Mouse (Mus musculus): ENCODE results near the gene Pacsin2. TPM values are rescaled to one million over a fixed set of nuclear protein-coding genes. Genes with fewer than 3 reads are reported as not detected.
A peak's percentile ranks its signal among the peaks of the same experiment; 100 is the strongest.
"Not testable (repeated sequence)": the region's sequence is repeated elsewhere in the genome, so short reads cannot be mapped to it uniquely, and the experiment has no call there.

Pacsin2 gene
- polyA plus RNA-seq (2012; rRNA removed) = 52.6 and 77.7 TPM in 2 replicates

DNA sequence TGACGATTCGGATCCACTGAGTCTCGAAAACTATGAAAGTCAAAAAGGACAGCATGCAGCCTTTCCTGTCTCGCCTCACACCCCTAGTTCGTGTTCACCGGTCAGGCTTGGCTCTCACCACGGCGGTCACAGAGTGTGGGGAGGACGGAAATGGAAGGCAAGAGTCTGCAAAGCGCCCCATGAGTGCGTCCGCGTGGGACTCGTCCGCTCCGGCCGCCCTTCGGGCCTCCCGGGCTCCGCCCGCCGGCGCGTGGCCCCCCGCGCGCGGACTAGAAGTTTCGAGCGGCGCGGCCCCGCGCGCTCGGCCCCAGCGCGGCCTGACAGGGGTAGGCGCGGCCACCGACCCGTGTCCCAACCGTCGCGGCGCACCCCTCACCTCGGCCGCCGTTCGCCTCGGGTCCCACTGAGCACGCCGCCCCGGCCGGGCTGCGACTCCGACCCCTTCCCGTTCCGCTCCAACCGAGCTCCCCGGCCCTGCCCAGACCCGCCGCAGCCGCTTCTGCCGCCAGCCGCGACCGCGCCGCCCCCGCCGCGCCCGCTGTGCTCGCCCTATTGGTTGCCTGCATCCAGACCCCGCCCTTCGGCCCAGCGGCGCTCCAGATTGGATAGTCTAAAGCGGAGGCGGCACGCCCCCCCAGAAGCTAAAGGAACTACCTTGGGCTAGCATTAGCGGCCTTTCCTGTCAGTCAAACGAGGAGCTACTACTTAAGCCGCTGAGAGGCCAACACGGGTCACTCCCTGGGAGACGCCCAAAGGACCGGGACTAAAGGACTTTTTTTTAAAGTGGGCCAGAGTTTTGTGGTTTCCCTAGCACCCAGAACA is at the start of gene Pacsin2:
TSS of gene Pacsin2 (minus strand) at position 524 of the 822 bp plus-strand sequence.
- WGBS = under 1% methylated on average over 88 of the region's 88 CpGs
- DNase-seq (ENCODE audit: low read depth, low spot score) = peak; percentile 97

- WGBS = 62% methylated on average over 13 of the region's 13 CpGs
- DNase-seq (ENCODE audit: low read depth, low spot score) = no peak
Measured at GRCm38 (mm10) chr15:83512489-83513281, 48.3 kb upstream of the Pacsin2 start.

- peak; percentile 87 for DNase-seq (ENCODE audit: low read depth, low spot score)
- WGBS = 10% methylated on average over 41 of the region's 41 CpGs
Measured at GRCm38 (mm10) chr15:83510805-83511405, 46.5 kb upstream of the Pacsin2 start, which contains the start of gene Ttll1. Ttll1 (minus strand) TSS chr15:83510893.

GRCm38 (mm10) chr15:83509950-83510804 is 45.8 kb upstream of the Pacsin2 start:
- WGBS = 27% methylated on average over 17 of the region's 17 CpGs
- DNase-seq (ENCODE audit: low read depth, low spot score) = no peak

GRCm38 (mm10) chr15:83501483-83501882 is 37.1 kb upstream of the Pacsin2 start:
- not testable (repeated sequence) for DNase-seq (ENCODE audit: low read depth, low spot score)
- 72% methylated on average over 6 of the region's 6 CpGs for whole genome bisulfite sequencing

- DNase-seq (ENCODE audit: low read depth, low spot score) = no peak
- WGBS = 55% methylated on average over 3 of the region's 3 CpGs
Measured at GRCm38 (mm10) chr15:83500352-83500751, 35.9 kb upstream of the Pacsin2 start.

- WGBS = 60% methylated on average over 10 of the region's 10 CpGs
- no peak for DNase-seq (ENCODE audit: low read depth, low spot score)
Measured at GRCm38 (mm10) chr15:83499211-83499755, 34.9 kb upstream of the Pacsin2 start.

DNA sequence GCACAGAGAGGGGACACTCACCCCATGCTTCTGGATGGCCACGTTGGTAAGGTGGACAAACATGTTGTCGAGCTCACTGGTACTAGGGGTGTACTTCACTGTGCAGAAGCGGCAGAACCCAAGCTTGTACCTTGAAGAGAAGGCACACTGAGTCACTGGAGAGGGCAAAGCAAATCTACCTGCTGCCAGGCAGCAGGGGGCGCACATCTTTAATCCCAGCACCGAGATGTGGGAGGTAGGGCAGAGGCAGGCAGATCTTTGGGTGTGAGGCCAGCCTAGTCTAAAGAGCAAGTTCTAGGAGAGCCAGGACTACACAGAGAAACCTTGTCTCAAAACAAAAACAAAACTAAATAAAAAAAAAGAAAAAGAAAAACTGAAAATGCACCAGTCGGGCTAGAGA is 32.9 kb upstream of the Pacsin2 start:
- WGBS = 89% methylated on average over 6 of the region's 6 CpGs
- DNase-seq (ENCODE audit: low read depth, low spot score) = no peak

GRCm38 (mm10) chr15:83495787-83496367 is 31.5 kb upstream of the Pacsin2 start:
- DNase-seq (ENCODE audit: low read depth, low spot score) = no peak
- WGBS = 77% methylated on average over 22 of the region's 22 CpGs

- 86% methylated on average over 3 of the region's 3 CpGs for WGBS
- no peak for DNase-seq (ENCODE audit: low read depth, low spot score)
Measured at GRCm38 (mm10) chr15:83495195-83495594, 30.8 kb upstream of the Pacsin2 start.

- 78% methylated on average over 6 of the region's 6 CpGs for WGBS
- DNase-seq (ENCODE audit: low read depth, low spot score) = no peak
Measured at GRCm38 (mm10) chr15:83494572-83494920, 30.1 kb upstream of the Pacsin2 start.

DNA sequence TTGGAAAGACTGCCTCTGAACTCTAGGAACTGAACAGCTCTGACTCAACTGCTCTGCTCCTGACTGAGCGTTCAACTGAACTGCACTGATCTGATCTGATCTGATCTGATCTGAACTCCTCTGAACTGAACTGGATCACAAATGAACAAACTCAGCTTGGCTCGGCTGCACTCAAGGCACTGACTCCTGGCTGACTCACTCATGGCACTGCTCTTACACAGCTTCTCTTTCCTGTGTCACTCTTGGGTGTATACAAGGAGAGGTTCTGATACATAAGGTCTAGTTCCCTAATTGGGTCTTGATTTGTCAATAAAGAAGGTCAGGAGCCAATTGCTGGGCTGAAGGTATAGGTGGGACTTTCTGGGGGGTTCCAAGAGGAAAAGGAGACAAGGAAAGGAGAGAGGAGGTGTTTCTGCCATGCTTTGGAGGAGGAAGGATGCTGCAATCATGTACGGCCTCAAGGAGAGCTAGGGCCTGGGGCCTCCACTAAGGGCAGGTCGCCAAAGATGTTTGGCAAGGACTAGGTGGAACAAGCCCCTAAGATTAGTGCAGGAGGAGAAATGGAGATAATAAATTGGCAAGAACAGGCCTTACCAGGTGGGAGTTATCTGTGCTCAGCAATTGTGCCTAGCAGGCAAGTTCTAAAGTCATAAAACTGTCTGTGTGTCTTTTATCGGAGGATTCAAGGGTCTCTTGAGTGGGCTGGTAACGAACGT is 29.6 kb upstream of the Pacsin2 start:
- WGBS = 77% methylated on average over 7 of the region's 7 CpGs
- DNase-seq (ENCODE audit: low read depth, low spot score) = no peak

GRCm38 (mm10) chr15:83491891-83492290 is 27.5 kb upstream of the Pacsin2 start:
- WGBS = 33% methylated on average over 5 of the region's 5 CpGs
- no peak for DNase-seq (ENCODE audit: low read depth, low spot score)

GRCm38 (mm10) chr15:83489471-83489870 is 25.1 kb upstream of the Pacsin2 start:
- 94% methylated on average over 20 of the region's 20 CpGs for WGBS
- no peak for DNase-seq (ENCODE audit: low read depth, low spot score)

- WGBS = 81% methylated on average over 9 of the region's 9 CpGs
- DNase-seq (ENCODE audit: low read depth, low spot score) = no peak
Measured at GRCm38 (mm10) chr15:83487477-83488115, 23.2 kb upstream of the Pacsin2 start.

DNA sequence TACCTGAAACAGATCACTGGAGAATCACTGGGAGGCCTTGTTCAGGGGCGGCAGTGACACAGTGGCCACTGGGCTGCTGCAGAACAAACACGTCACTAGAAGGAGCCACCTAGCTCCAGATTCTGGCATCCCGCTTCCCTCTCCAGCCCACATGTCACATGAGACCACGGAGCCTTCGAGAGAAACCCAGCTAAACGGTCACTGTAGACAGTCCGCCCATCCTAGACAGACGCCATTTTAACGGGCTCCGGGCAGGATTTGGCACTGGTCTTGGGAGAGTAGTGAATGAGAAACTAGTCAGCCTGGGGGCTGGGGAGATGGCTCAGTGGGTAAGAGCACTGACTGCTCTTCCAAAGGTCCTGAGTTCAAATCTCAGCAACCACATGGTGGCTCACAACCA is 19.9 kb upstream of the Pacsin2 start:
- 94% methylated on average over 10 of the region's 10 CpGs for WGBS
- DNase-seq (ENCODE audit: low read depth, low spot score) = no peak

DNA sequence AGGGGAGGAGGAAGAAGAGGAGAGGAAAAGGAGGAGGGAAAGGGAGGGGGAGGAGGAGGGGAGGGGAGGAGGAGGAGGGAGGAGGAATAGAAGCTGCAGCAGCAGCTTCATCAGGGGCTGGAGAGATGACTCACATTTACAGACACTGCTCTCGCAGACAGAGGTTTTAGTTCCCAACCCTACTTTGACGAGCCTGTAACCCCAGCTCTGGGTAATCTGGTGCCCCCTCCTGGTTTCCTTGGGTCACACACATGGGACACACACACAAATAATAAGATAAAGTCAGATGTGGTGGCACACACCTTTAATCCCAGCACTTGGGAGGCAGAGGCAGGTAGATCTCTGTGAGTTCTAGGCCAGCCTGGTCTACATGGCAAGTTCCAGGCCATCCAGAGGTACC is 19.1 kb upstream of the Pacsin2 start:
- 17% methylated on average over 2 of the region's 2 CpGs for WGBS
- DNase-seq (ENCODE audit: low read depth, low spot score) = no peak
